In genomic region chr17:10774468-10774867, GRCm38 (mm10) we compare ENCODE assay signal across 29 mouse cellular contexts.
DNase-seq lines count a peak whose midpoint lies in the region; ATAC-seq and TF ChIP-seq lines count a peak whose summit lies in the region.
"Had no signal": no experiment of that assay in that cellular context is flagged by ENCODE, and none has a peak within 500 bp of the region (broad histone marks: within the 10 kb centered on the region; RNA-seq: fewer than 3 reads in every experiment).

No protein-coding gene starts in this region.

- no peak overlapping the region for H3K4me3 ChIP-seq in limb, embryonic 13.5 days
- no peak overlapping the region for H3K4me3 ChIP-seq in limb, embryonic 10.5 days
- no peak overlapping the region for H3K4me3 ChIP-seq in lung, postnatal 0 days (ENCODE audit: low read depth, low read length)
- H3K4me3 ChIP-seq: embryonic facial prominence, embryonic 10.5 days; embryonic facial prominence, embryonic 13.5 days; erythroblast, embryonic 14.5 days; forebrain, embryonic 12.5 days; forebrain, embryonic 15.5 days; gastrocnemius, adult 2 months; heart, embryonic 12.5 days; heart, embryonic 15.5 days had no signal

- H3K9ac ChIP-seq in limb, embryonic 13.5 days = no peak overlapping the region
- H3K9ac ChIP-seq in lung, postnatal 0 days (replicated peaks; ENCODE audit: low read depth) = no peak overlapping the region
- H3K9ac ChIP-seq: embryonic facial prominence, embryonic 13.5 days; forebrain, embryonic 12.5 days; forebrain, embryonic 15.5 days; heart, embryonic 12.5 days; heart, embryonic 15.5 days; hindbrain, embryonic 14.5 days had no signal

- peak; percentile 54; the same call in 1 of the 2 replicates for ATAC-seq in limb, embryonic 13.5 days (ENCODE audit: low FRiP score, low read depth)
- ATAC-seq in lung, postnatal 0 days = peak; percentile 82
- ATAC-seq: activated CD4-positive, CD25-positive, alpha-beta regulatory T cell, adult 4 months; forebrain, embryonic 15.5 days had no signal

- no peak for DNase-seq in limb, embryonic 10.5 days (ENCODE audit: low spot score)
- peak; percentile 50 for DNase-seq in forelimb bud, embryonic 11.5 days (ENCODE audit: low read depth, low spot score)
- DNase-seq in lung, postnatal 0 days (ENCODE audit: low spot score) = peak; percentile 78
- peak; percentile 34 for DNase-seq in lung, postnatal 25 days (ENCODE audit: low spot score)
- DNase-seq in frontal cortex, postnatal 25 days (ENCODE audit: low spot score in 2 of 2) = no peak
- no peak for DNase-seq in spleen, postnatal 4 days (ENCODE audit: low spot score in 2 of 2)
- no peak for DNase-seq in left cerebral cortex, adult 9 months (ENCODE audit: low spot score in 2 of 2)
- DNase-seq: adrenal gland, adult 8-10 months; adrenal gland, postnatal 25 days; cerebellum, adult 11-12 months; cerebellum, adult 8-10 months; cerebellum, postnatal 10 days; cerebellum, postnatal 36 days; embryo, embryonic 11 days; gastrocnemius, adult 2 months; gastrocnemius, postnatal 14 days; heart, adult 18-20 months; heart, postnatal 10 days; heart, postnatal 4 days had no signal

- H3K9me3 ChIP-seq in limb, embryonic 13.5 days = no peaks in the 10 kb centered on the region
- no peaks in the 10 kb centered on the region for H3K9me3 ChIP-seq in limb, embryonic 10.5 days (replicated peaks)
- H3K9me3 ChIP-seq in lung, postnatal 0 days (ENCODE audit: low read length) = no peaks in the 10 kb centered on the region
- H3K9me3 ChIP-seq: embryonic facial prominence, embryonic 10.5 days; embryonic facial prominence, embryonic 13.5 days; forebrain, embryonic 12.5 days; forebrain, embryonic 15.5 days; heart, embryonic 12.5 days; heart, embryonic 15.5 days had no signal

- TF ChIP-seq EP300 in lung, postnatal 0 days (IDR thresholded peaks at IDR 0.05) = peak; percentile 93

- no peak overlapping the region for H3K4me2 ChIP-seq in limb, embryonic 13.5 days (replicated peaks)
- H3K4me2 ChIP-seq in lung, postnatal 0 days (replicated peaks; ENCODE audit: low read depth, low read length) = no peak overlapping the region
- H3K4me2 ChIP-seq: embryonic facial prominence, embryonic 13.5 days; forebrain, embryonic 12.5 days; forebrain, embryonic 15.5 days; heart, embryonic 12.5 days; heart, embryonic 15.5 days; hindbrain, embryonic 14.5 days had no signal

- no peaks in the 10 kb centered on the region for H3K36me3 ChIP-seq in limb, embryonic 13.5 days
- no peaks in the 10 kb centered on the region for H3K36me3 ChIP-seq in limb, embryonic 10.5 days
- H3K36me3 ChIP-seq in lung, postnatal 0 days (ENCODE audit: insufficient read depth, low read length) = no peaks in the 10 kb centered on the region
- H3K36me3 ChIP-seq: embryonic facial prominence, embryonic 10.5 days; embryonic facial prominence, embryonic 13.5 days; forebrain, embryonic 12.5 days; forebrain, embryonic 15.5 days; heart, embryonic 12.5 days; heart, embryonic 15.5 days had no signal

- H3K4me1 ChIP-seq in limb, embryonic 13.5 days = peaks cover 20% of the 10 kb centered on the region
- H3K4me1 ChIP-seq in limb, embryonic 10.5 days = peaks cover 25% of the 10 kb centered on the region
- no peaks in the 10 kb centered on the region for H3K4me1 ChIP-seq in lung, postnatal 0 days (ENCODE audit: insufficient read depth, low read depth, low read length)
- H3K4me1 ChIP-seq: embryonic facial prominence, embryonic 13.5 days; heart, embryonic 12.5 days; heart, embryonic 15.5 days had no signal

- WGBS in limb, embryonic 13.5 days = 11% methylated on average over 1 of the region's 1 CpGs
- WGBS in limb, embryonic 10.5 days = 38% methylated on average over 1 of the region's 1 CpGs
- WGBS in lung, postnatal 0 days = 30% methylated on average over 1 of the region's 1 CpGs

- no peaks in the 10 kb centered on the region for H3K27me3 ChIP-seq in limb, embryonic 13.5 days
- no peaks in the 10 kb centered on the region for H3K27me3 ChIP-seq in limb, embryonic 10.5 days (ENCODE audit: low read depth, poor library complexity, severe bottlenecking)
- no peaks in the 10 kb centered on the region for H3K27me3 ChIP-seq in lung, postnatal 0 days (replicated peaks; ENCODE audit: insufficient read depth, low read length)
- H3K27me3 ChIP-seq: embryonic facial prominence, embryonic 13.5 days; forebrain, embryonic 12.5 days; forebrain, embryonic 15.5 days; heart, embryonic 12.5 days; heart, embryonic 15.5 days had no signal

- H3K27ac ChIP-seq in limb, embryonic 13.5 days = no peak overlapping the region
- H3K27ac ChIP-seq in limb, embryonic 10.5 days = no peak overlapping the region
- H3K27ac ChIP-seq in lung, postnatal 0 days (ENCODE audit: low read length) = no peak overlapping the region
- H3K27ac ChIP-seq: embryonic facial prominence, embryonic 10.5 days; embryonic facial prominence, embryonic 13.5 days; forebrain, embryonic 12.5 days; forebrain, embryonic 15.5 days; gastrocnemius, adult 2 months; heart, embryonic 15.5 days; hindbrain, embryonic 14.5 days had no signal

- no peak for TF ChIP-seq CTCF in lung, postnatal 0 days (IDR thresholded peaks at IDR 0.05)

Comparison
In these comparisons a context has a peak if more than half of its experiments do, and no peak if none do; other contexts are left out.
1. DNase-seq: peak in forelimb bud, embryonic 11.5 days (single experiment), lung, postnatal 0 days (single experiment) and lung, postnatal 25 days (single experiment); none in limb, embryonic 10.5 days (single experiment), frontal cortex, postnatal 25 days (0 of 2), spleen, postnatal 4 days (0 of 2) and left cerebral cortex, adult 9 months (0 of 2).